Mouse (Mus musculus) cortical plate, adult 2 months (tissue): ENCODE measurements around the gene Coq8a.

Source experiments
- CTCF ChIP-seq: fragments of 200-500 bp; IDR thresholded peaks from 2 replicates; pipeline ENCODE4 v1.5.1; 2011; ENCODE audit warnings: mild to moderate bottlenecking, control low read depth, low read length; ENCODE audit not compliant: insufficient read depth; ENCODE audit errors: extremely low read depth
- POLR2A ChIP-seq: fragments of 200-500 bp; IDR thresholded peaks from 2 replicates; pipeline ENCODE4 v1.6.1; 2011; ENCODE audit warnings: mild to moderate bottlenecking, low read length, control low read depth; ENCODE audit not compliant: insufficient read depth; ENCODE audit errors: extremely low read depth

GRCm38 (mm10) chr1:180225500-180226220, 26.3 kb upstream of the Coq8a start:
- TF ChIP-seq CTCF (no peak), POLR2A (no peak)
